ENCODE assay signal across 9 mouse cellular contexts in genomic region chr3:5754763-5755478, GRCm38 (mm10). TPM values are rescaled to one million over a fixed set of nuclear protein-coding genes. Genes with fewer than 3 reads are reported as not detected.
A peak's percentile ranks its signal among the peaks of the same experiment; 100 is the strongest.
DNase-seq lines count a peak whose midpoint lies in the region; ATAC-seq lines count a peak whose summit lies in the region.
"Had no signal": no experiment of that assay in that cellular context is flagged by ENCODE, and none has a peak within 500 bp of the region (broad histone marks: within the 10 kb centered on the region; RNA-seq: fewer than 3 reads in every experiment).

No protein-coding gene starts in this region.

- no peaks in the 10 kb centered on the region for H3K27me3 ChIP-seq in kidney, embryonic 15.5 days
- H3K27me3 ChIP-seq in hindbrain, embryonic 16.5 days (replicated peaks; ENCODE audit: control insufficient read depth, insufficient read depth, low read length), result no peaks in the 10 kb centered on the region
- H3K27me3 ChIP-seq in midbrain, embryonic 13.5 days, result no peaks in the 10 kb centered on the region
- H3K27me3 ChIP-seq: megakaryocyte, embryonic 14.5 days had no signal

- H3K4me3 ChIP-seq in kidney, embryonic 15.5 days (replicated peaks), result no peak overlapping the region
- H3K4me3 ChIP-seq in hindbrain, embryonic 16.5 days (ENCODE audit: low read length), result no peak overlapping the region
- no peak overlapping the region for H3K4me3 ChIP-seq in midbrain, embryonic 13.5 days (replicated peaks)
- H3K4me3 ChIP-seq: megakaryocyte, embryonic 14.5 days had no signal

- no peak overlapping the region for H3K9ac ChIP-seq in kidney, embryonic 15.5 days
- no peak overlapping the region for H3K9ac ChIP-seq in hindbrain, embryonic 16.5 days (ENCODE audit: low read depth, low read length)
- H3K9ac ChIP-seq in midbrain, embryonic 13.5 days (replicated peaks), result no peak overlapping the region

- no peak for DNase-seq in kidney, adult 9 months
- DNase-seq in cerebellum, postnatal 4 days (ENCODE audit: low spot score in 2 of 2), result peak; percentile 38 to 85
- no peak for DNase-seq in thymus, postnatal 25 days
- no peak for DNase-seq in c-Kit-positive CD71-positive TER-119-positive erythroid progenitor cells, embryonic 14.5 days (ENCODE audit: low spot score)

- no peaks in the 10 kb centered on the region for H3K4me1 ChIP-seq in kidney, embryonic 15.5 days
- H3K4me1 ChIP-seq in hindbrain, embryonic 16.5 days (ENCODE audit: control insufficient read depth, insufficient read depth, low read depth, low read length), result peaks cover 8% of the 10 kb centered on the region
- H3K4me1 ChIP-seq in midbrain, embryonic 13.5 days (replicated peaks), result peaks cover 9% of the 10 kb centered on the region
- H3K4me1 ChIP-seq: megakaryocyte, embryonic 14.5 days had no signal

- ATAC-seq in kidney, embryonic 15.5 days (replicated peaks; ENCODE audit: low FRiP score), result peak; percentile 81
- peak; percentile 98 for ATAC-seq in hindbrain, embryonic 16.5 days
- ATAC-seq in midbrain, embryonic 13.5 days, result peak; percentile 99
- no peak for ATAC-seq in inflammation-experienced regulatory T-cells, adult 6 months

- H3K4me2 ChIP-seq in kidney, embryonic 15.5 days, result no peak overlapping the region
- peak overlapping the region; percentile 5; the same call in 1 of the 2 replicates for H3K4me2 ChIP-seq in hindbrain, embryonic 16.5 days (ENCODE audit: low read length)
- H3K4me2 ChIP-seq in midbrain, embryonic 13.5 days (replicated peaks), result peak overlapping the region; percentile 14; the same call in 1 of the 2 replicates

- H3K36me3 ChIP-seq in kidney, embryonic 15.5 days, result no peaks in the 10 kb centered on the region
- H3K36me3 ChIP-seq in hindbrain, embryonic 16.5 days (ENCODE audit: control insufficient read depth, insufficient read depth, low read length), result no peaks in the 10 kb centered on the region
- no peaks in the 10 kb centered on the region for H3K36me3 ChIP-seq in midbrain, embryonic 13.5 days

- WGBS in kidney, embryonic 15.5 days, result 41% methylated on average over 3 of the region's 3 CpGs
- WGBS in hindbrain, embryonic 16.5 days, result 10% methylated on average over 3 of the region's 3 CpGs
- WGBS in midbrain, embryonic 13.5 days, result 14% methylated on average over 3 of the region's 3 CpGs

- H3K27ac ChIP-seq in kidney, embryonic 15.5 days, result no peak overlapping the region
- peak overlapping the region; percentile 29 for H3K27ac ChIP-seq in hindbrain, embryonic 16.5 days (ENCODE audit: low read depth, low read length)
- peak overlapping the region; percentile 79 for H3K27ac ChIP-seq in midbrain, embryonic 13.5 days

- H3K9me3 ChIP-seq in kidney, embryonic 15.5 days (replicated peaks), result no peaks in the 10 kb centered on the region
- H3K9me3 ChIP-seq in hindbrain, embryonic 16.5 days (ENCODE audit: control insufficient read depth, low read length), result no peaks in the 10 kb centered on the region
- no peaks in the 10 kb centered on the region for H3K9me3 ChIP-seq in midbrain, embryonic 13.5 days
- H3K9me3 ChIP-seq: megakaryocyte, embryonic 14.5 days had no signal

RNA-seq across cellular contexts. Expression of gene Gm8797, which starts 4.3 kb away (rescaled TPM):
- polyA plus RNA-seq in kidney, embryonic 15.5 days (2015; fragmentation: Nextera tagmentation; extraction: Ambion mirVana), result 13.6 and 17.6 TPM in 2 replicates
- 16.7 and 20.3 TPM in 2 replicates for polyA plus RNA-seq in hindbrain, embryonic 16.5 days (2015; fragmentation: Nextera tagmentation; extraction: Ambion mirVana)
- 22.8 and 25.7 TPM in 2 replicates for polyA plus RNA-seq in midbrain, embryonic 13.5 days (2015; fragmentation: Nextera tagmentation; extraction: Ambion mirVana)
- polyA plus RNA-seq in inflammation-experienced regulatory T-cells, adult 6 months (2017; shearing (Covaris generic)), result 100 to 1,000 TPM in 1 of 3 experiments, 10 to 100 TPM in 2; 56.3 to 443 (median 57.3) TPM

Comparison
In these comparisons a context has a peak if more than half of its experiments do, and no peak if none do; other contexts are left out.
1. DNase-seq: peak in cerebellum, postnatal 4 days (2 of 2); none in kidney, adult 9 months (single experiment), thymus, postnatal 25 days (single experiment) and c-Kit-positive CD71-positive TER-119-positive erythroid progenitor cells, embryonic 14.5 days (single experiment).